Mouse (Mus musculus): ENCODE measurements around the gene 1700021F05Rik.
"Not testable (repeated sequence)": the region's sequence is repeated elsewhere in the genome, so short reads cannot be mapped to it uniquely, and the experiment has no call there.

Gene 1700021F05Rik

DNA sequence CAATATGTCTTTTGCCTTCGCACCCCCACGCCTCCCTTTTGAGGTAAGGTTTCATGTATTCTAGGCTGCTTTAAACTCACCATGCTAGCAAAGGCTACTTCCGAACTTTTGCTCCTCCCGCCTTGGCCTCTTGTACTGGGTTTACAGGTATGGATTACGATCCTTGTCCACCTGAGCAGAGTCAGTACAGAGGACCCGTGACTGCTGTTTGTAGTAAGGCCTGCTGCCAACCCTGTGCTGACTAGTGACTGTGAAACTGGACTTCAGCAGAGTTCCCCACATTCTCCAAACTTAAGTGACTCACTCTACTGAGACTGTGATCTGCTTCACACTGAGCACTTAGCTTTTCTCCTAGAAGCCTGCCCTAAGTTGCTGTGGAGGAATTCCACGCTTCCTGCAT lies 3.1 kb downstream of the 1700021F05Rik start:
- no peak for DNase-seq

DNA sequence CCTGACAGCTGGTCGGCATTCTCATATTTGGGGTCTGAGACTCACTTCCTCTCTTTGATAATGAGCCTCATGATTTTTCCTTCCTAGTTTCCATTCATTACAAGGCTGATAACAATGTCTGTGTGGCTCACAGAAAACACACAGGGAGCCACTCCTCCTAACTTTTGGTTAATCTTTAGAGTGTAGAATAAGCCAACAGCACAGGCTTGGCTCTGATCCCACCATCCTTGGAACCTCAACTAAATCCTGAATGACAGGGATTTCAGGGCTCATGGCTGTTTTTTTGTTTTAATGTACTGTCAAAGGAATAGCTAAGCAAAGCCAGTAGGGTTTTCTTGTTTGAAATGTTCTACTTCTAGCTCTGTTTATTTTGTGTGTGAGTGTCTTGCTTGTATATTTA lies 6.4 kb downstream of the 1700021F05Rik start:
- no peak for DNase-seq

DNA sequence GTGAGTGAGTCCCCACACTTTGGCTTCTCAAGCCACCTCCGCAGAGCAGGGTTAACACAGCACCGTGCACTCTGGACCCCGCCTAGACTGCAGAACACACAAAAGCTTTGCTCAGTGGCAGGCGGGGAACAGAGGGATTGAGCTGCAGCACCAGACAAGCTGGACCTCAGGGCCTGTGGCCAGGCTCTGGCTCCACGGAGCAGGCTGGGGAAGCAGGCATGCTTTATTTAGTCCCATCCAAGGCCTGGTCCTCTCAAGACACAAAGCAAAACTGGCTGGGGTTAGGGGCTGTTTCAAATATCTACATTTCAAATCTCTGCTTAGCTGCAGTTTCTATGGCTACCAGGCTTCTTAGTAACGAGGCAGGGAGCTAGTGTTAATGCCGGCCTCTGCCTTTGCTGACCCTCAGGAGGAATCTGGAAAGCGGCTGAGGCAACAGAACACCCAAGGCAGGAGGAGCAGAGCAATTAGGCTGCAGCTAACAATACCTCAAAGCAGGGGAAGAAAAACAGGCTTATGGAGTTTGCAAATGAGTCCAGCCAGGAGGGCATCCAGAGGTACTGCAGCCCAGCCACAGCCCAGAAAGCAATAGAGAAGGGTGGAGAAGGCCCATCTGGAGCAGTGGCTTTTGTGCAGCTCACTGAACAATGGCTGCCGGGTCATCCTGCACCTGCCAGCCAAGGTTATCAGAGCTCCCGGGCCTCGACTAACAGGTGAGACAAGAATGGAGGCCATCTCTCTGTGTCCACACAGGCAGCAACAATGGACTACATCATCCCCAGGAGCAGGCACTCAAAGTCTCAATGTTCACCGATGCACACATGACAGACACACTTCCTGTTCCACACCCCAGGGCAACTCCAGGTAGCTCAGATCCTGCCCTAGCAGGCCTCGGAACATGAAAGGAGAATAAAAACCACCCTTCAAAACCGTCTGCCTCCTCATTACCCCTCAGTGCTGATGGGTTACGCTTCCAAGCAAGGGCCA lies 13.2 kb downstream of the 1700021F05Rik start:
- no peak for DNase-seq

DNA sequence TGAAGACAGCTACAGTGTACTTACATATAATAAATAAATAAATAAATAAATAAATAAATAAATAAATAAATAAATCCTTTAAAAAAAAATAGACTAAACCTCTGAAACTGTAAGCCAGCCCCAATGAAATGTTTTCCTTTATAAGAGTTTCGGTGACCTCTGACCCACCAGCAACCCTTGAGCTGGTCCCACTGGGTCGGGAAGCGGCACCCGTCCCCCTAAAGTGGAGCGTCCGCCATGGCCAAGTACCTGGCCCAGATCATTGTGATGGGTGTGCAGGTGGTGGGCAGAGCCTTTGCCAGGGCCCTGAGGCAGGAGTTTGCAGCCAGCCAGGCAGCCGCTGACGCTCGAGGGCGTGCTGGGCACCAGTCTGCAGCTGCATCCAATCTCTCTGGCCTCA lies 16.9 kb downstream of the 1700021F05Rik start, which contains the start of gene Gm9803:
Gene Gm9803 (plus strand): TSS at position 154 of the 400 bp plus-strand sequence.
- not testable (repeated sequence) for DNase-seq

DNA sequence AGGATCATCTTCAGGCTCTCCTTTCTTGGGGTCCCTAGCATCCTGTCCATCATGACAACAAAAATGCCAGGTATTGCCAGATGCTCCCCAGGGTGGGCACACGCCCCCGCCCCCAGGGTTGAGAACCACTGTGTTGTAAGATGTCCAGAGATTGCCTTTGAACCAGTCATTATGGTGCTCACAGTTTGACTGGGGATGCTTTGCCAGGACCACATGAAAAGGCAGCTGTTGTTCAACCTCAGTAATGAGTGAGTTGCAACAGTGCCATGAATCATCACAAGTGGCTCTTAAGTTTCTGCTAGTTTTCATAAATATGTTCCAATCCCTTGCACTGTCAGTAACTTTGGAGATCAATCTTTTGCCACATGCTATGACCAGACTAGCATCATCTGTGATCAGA lies 20.8 kb downstream of the 1700021F05Rik start:
- DNase-seq, result no peak

DNA sequence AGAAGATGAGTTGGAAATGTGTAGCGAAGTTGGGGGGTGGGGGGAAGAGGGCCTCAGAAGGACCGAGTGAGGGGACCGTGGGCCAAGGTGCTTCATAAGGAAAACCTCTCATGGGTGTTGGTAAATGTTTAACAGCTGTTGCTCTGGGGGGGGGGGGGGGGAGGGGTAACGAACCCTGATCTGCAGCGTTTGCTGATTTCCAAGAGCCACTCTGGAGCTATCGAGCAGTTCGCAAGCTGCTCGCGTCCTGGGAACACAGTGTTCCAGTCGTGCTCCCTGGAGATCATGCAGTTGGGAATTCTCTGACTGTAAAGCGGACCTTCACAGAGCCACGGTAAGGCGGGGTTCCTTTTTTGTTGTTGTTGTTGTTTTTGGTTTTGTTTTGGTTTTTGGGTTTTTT lies 22.4 kb downstream of the 1700021F05Rik start:
- no peak for DNase-seq

DNA sequence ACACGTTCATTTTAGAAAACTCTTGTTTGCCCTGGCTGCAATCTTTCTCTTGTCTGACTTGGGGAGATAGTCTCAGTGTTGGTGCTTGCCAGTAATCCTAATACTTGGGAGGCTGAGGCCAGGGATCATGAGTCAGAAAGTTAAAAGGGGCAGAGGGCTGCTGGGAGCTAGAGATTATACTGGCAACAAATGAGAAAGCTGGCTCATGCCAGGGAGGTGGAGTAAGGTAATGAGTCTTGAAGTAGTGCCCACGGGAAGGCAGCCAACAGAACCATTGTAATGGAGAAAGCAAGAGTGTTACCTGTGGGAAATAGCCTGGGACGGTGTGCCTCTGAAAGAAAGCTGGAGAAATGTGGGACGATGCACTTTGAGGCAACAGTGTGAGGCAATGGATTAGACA lies 23.0 kb downstream of the 1700021F05Rik start:
- DNase-seq, result no peak

DNA sequence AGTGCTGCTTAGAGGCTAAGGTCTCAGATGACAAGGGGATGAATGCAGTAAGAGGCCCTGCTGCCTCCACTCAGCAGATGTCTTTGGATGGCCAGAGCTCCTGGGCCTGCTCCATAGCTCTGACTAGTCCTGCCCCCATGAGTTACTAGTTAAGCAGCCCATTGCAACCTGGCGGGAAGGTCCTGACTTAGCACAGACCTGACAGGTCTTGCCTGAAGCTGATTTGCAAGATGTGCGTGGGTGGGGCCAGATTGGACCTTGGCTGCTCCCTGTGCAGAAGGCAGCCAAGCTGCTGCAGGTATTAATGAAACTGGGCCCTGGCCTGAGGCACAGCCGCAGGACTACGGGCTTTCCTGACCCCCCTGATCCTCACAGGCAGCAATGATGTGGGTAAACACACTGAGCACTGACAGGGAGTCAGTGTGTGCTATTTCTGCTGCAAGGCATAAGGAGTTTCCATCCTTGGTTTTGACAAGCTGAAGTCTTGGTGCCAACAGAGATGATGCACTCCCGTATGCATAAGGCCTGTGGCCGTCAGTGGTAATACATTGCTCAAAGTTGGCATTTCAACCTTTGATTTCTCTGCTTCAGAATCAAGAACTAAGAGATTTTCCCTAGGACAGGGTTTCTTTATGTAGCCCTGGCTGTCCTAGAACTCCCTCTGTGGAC lies 23.7 kb downstream of the 1700021F05Rik start:
- no peak for DNase-seq

DNA sequence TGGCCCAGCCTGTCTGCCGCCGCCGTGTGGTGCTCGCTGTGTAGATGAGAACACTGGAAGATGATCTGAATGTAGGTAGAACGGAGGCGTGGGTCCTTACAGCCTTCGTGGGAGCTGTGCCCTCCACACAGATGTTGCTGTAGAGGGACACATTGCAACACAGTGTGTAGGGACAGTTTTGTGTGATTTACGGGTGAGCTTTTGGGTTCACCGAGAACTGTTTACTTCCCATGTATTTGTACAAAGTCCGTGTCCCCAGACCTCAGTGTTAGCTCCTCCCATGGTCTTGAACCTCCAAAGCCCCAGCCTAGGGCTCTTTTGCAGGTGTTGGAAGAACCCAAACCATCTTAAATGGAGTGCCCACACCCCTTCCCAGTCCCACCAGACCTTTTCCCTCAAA lies 27.8 kb downstream of the 1700021F05Rik start:
- DNase-seq, result no peak

DNA sequence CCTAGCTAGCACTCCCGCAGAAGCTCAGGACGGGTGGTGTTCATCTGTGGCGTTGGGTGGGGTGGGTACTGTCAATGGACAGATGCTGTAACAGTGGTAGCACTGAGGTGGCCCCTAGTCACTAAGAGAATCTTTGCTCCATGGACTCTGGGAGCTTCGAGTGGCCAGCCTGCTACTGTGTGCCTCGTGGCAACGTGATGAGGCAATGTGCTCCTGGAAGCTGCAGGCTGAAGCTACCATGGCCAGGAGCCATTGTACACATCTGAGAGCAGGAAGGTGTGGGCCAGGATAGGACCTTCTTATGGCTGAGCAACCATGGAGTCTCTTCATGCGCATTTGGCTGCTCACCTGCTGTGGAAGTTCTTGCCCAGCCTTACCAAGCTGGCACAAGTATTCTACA lies 31.6 kb downstream of the 1700021F05Rik start:
- no peak for DNase-seq

DNA sequence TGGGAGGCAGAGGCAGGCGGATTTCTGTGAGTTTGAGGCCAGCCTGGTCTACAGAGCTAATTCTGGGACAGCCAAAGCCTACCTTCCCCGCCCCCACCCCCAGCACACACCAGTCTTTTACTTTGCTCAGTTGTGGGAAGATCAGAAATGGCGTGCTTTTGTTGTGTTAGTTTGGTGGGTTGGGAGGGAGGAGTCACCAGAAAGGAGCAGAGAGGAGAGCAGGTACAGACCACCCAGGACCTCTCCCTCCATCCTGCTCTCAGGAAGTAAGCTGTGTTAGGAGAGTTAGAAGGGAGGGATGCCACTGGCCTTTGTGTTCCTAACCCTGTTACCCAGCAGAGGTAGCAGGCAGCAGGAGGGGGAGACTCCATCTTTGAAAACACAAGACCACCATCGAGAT lies 33.7 kb downstream of the 1700021F05Rik start:
- no peak for DNase-seq

DNA sequence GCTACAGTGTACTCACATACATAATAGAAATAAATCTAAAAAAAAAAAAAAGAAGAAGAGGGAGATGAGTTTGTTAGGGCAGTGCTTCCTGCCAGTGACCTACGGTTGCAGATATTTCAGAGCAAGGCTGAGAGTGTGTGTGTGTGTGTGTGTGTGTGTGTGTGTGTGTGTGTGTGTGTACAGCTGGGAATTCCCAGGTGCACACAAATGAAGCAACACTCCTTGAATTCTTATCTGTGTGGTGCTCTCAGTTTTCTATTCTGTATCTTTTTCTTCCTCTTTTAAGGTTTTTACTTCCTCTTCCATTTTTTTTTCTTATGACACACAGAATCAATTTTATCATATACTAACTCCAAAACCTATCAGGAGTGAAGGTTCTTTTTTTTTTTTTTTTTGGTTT lies 36.5 kb downstream of the 1700021F05Rik start:
- no peak for DNase-seq

DNA sequence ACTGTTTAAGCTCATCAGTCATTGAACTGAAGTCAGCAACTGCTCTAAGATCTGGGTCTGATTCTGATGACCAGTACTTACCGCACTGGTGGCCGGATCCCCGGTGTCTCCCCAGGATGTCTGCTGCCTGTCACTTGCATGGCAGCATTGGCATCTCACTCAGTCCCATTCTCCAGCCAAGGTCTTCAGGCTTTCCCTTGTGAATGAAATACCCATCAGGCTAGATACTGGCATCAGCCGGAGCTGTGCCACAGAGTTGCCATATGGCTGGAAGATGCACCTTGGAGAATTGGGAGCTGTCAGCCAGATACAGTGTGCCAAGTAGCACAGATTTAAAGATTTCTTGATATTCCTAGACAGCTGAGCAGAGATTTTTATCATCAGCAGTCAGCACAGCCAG lies 38.2 kb downstream of the 1700021F05Rik start:
- DNase-seq, result peak; percentile 42

DNA sequence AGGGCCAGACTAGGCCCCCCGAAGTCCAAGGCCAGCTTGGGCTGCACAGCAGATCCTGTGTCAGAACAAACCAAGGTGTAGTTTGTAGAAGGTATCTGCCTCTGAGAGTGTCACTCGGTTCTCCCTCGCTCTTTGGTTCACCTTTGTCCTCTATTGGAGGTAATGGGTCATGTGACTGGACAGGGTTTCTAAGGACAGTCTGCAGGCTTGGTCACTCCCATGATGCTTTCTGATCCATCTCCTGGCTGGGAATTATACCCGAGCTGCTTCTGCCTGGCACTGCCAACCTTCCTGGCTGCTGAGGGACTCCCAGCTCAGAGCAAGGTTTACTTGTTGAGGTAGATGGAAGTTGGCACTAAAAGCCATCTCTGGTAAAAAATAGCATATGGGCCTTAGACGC lies 49.9 kb downstream of the 1700021F05Rik start:
- DNase-seq, result no peak

DNA sequence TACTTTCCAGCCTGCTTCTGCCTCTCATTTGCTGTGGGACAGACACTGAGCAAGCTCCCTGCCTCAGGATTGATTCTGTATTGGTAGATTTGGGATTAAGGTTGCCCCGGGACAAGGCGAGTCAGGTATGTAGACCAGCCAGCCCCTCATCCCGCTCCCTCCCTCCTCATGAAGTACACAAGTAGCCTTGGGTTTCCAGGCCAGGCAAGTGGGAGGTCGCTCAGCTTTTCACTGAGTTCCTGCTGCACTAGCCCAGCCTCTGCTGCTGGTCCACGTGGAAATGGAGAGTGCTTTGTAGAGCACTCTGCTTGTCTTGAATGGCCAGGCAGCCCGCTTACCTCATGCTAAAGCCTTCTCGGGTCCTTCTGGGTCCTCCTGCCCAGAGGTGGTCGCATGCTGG lies 50.8 kb downstream of the 1700021F05Rik start:
- no peak for DNase-seq

DNA sequence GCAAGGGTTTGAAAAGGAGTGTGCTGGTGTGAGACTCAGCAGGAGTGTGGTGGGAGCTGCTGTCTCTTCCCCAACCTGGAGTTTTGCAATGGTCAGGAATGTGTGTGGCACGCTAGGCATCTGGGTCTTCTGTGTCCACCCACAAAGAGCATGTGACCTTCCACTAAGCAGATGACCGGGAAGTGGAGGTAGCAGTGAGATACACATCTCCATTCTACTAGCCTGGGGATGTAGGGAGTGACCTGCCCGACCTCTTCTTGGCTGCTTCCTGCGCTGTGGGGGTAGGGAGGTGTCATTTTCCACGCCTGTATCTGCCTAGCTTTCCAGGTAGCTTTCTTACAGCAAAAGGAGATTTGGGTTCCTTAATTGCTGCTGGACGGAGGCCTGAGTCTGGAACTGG lies 51.2 kb downstream of the 1700021F05Rik start:
- no peak for DNase-seq

DNA sequence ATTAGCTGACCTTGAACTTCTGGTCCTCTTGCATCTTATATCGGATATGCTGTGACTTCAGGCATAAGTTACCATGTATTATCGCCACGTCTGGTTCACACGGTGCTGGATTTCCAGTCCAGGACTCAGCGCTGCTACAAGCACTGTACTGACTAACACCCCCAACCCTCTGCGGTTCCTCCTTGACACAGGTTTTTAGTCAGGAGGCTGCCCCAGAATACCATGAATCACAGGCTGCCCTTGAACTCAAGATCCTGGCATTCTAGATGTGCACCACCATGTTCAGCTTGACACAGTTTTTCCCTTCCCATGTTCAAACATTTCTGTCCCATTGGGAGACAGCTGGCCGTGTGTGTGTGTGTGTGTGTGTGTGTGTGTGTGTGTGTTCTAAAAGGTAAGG lies 51.7 kb downstream of the 1700021F05Rik start:
- no peak for DNase-seq

DNA sequence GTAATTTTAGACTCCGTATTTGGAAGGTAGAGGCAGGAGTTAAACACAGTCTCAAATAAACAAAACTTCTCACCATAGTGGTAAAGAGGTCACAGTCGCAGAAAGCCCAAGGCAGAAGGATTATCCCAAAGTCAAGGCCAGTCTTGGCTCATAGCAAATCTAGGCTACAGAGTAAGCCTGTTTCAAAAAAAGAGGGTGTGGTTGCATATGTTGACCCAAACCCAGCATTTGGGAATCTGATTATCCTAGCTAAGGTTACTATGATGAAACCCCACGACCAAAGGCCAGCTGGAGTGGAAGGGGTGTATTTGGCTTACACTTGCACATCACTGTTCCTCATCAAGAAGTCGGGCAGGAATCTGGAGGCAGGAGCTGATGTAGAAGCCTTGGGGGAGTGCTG lies 52.5 kb downstream of the 1700021F05Rik start:
- no peak for DNase-seq

DNA sequence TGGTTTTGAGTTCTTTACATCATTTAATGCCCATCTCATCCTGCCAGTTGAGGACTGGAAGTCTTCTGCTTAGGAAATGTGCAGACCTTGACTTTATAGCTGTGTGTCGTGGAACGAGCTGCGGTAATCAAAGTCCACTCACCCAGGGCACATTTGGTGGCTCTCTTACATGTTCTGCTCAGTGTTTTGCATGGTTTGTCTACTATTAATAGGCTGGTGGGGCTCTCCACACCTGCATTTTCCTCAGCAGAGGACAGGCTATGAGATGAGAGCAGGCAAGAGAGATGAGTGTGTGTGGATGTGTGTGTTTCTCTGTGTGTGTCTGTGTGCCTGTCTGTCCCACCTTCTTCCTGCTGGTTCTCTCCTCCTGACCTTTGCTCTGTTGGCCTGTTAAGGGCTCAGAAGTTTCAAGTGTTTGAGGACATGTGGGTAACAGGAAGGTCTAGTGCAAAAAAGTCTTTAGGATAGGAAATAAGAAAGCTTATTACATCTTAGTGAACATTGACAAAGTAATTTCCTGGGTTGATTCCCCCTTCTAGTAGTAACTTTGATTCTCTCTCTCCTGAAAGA lies 53.3 kb downstream of the 1700021F05Rik start:
- no peak for DNase-seq

DNA sequence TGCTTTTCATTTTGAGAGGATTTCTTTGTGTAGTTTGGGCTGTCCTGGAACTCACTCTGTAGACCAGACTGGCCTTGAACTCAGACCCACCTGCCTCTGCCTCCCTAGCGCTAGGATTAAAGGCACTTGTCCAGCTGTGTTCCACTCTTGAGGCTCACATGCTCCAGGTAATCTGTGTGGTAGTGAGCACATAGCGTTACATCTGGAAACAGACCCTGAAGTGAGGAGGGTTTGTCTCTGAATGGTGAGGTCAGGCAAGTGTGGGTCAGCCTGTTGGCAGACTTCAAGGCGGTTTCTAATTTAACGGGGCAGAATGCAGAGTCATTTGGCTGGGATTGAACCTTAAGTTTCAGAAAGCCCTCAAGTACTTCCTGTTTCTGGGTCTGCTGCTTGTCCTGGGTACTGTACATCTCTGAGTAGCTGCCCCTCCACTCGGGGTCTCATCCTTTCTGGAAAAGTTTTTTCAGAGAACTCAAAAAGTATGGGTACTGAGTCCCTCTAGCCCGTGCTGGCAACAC lies 55.0 kb downstream of the 1700021F05Rik start:
- DNase-seq, result no peak

DNA sequence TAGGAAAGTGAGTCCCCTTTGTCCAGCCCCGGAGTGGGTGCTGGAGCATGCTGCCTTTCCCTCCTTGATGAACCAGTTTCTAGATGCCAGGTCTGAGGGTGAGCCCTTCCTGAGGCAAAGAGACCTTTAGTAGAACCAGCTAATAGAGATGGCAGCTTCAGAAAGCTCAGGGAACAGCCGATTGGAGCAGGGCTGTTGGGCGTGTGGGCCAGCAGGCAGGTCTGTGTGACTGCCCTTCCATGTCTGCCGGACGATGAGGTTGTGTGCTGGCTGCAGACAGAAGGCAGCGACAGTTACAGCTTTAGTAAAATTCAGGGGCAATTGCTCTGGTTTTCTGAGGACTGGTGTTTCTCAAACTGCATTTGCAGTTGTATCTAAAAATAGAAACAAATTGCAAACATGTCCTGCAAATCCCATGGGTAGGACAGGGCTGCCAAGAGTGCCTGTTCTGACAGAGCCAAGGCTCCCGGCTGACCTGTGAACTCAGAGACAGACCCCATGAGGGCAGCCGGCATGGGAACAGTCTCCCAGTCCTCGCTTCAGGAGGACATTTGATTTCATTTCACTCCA lies 57.3 kb downstream of the 1700021F05Rik start:
- DNase-seq, result no peak

DNA sequence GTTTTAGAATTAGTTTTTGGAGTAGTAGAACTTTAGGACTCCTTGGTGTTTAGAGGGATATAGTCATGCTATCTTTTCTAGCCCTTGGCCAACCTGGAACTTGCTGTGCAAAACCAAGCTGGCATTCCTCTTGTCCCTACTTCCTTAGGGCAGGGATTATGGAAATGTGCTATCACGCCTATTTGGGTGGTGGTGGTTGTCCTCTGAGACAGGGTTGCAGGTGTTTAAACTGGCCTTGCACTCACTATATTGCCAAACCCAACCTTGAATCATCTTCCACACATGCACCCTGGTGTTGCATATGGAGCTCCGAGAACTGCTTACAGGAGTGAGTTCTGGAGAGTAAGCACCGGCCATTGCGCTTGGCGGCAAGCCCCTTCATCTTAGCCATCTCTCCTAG lies 58.8 kb downstream of the 1700021F05Rik start:
- no peak for DNase-seq

DNA sequence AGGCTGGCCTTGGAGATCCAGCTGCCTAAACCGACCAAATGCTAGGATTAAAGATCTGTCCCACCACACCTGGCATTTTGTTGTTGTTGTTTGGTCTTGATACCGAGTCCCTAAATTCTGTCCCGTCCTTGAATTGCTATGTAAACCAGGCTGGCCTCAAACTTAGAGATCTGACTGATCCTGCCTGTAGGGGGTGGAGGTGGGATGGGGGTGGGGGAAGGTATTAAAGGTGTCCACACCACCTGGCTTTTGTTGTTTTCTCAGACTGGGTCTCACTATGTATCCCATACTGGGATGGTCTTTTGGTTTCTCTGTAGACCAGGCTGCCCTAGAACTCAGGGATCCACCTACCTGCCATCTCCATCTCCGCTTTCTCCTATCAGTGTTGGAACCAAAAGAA lies 59.6 kb downstream of the 1700021F05Rik start:
- no peak for DNase-seq
